17 mouse cellular contexts compared by ENCODE assay signal in genomic region chr1:169362564-169362963, GRCm38 (mm10).
"Had no signal": no experiment of that assay in that cellular context is flagged by ENCODE, and none has a peak within 500 bp of the region (broad histone marks: within the 10 kb centered on the region; RNA-seq: fewer than 3 reads in every experiment).

No protein-coding gene starts in this region.

- H3K4me1 ChIP-seq: liver, embryonic 13.5 days; megakaryocyte, embryonic 14.5 days; neural tube, embryonic 12.5 days had no signal

- H3K4me2 ChIP-seq: kidney, embryonic 15.5 days; liver, embryonic 13.5 days; neural tube, embryonic 12.5 days; neural tube, embryonic 15.5 days had no signal

- H3K27ac ChIP-seq: kidney, embryonic 15.5 days; liver, embryonic 13.5 days; midbrain, embryonic 10.5 days; neural tube, embryonic 12.5 days; neural tube, embryonic 15.5 days; stomach, postnatal 0 days had no signal

- H3K9ac ChIP-seq: kidney, embryonic 15.5 days; liver, embryonic 13.5 days; neural tube, embryonic 12.5 days; neural tube, embryonic 15.5 days had no signal

- ATAC-seq: lung, postnatal 0 days had no signal

- H3K4me3 ChIP-seq: kidney, embryonic 15.5 days; liver, embryonic 13.5 days; megakaryocyte, embryonic 14.5 days; midbrain, embryonic 10.5 days; neural tube, embryonic 12.5 days; neural tube, embryonic 15.5 days had no signal

- H3K27me3 ChIP-seq: kidney, embryonic 15.5 days; liver, embryonic 13.5 days; megakaryocyte, embryonic 14.5 days; neural tube, embryonic 12.5 days; neural tube, embryonic 15.5 days had no signal

- H3K9me3 ChIP-seq: kidney, embryonic 15.5 days; liver, embryonic 13.5 days; midbrain, embryonic 10.5 days; neural tube, embryonic 12.5 days; neural tube, embryonic 15.5 days had no signal

- DNase-seq: kidney, adult 8-10 months; kidney, postnatal 14 days; kidney, postnatal 4 days; left cerebral cortex, postnatal 4 days; liver, embryonic 13.5 days; lung, adult 2 months; midbrain, embryonic 14.5 days; thymus, adult 2 months; thymus, postnatal 14 days; thymus, postnatal 4 days had no signal

- H3K36me3 ChIP-seq: kidney, embryonic 15.5 days; liver, embryonic 13.5 days; midbrain, embryonic 10.5 days; neural tube, embryonic 12.5 days; neural tube, embryonic 15.5 days had no signal
